Mouse (Mus musculus): Measurements from ENCODE around the gene Wasf2. TPM values are rescaled to one million over a fixed set of nuclear protein-coding genes. Genes with fewer than 3 reads are reported as not detected.

Gene Wasf2
- polyA plus RNA-seq, 1 experiment = 150 TPM

- no peak overlapping the region for H3K27ac ChIP-seq (ENCODE audit: insufficient read depth, low read depth, low read length)
- no peak overlapping the region for H3K4me3 ChIP-seq (ENCODE audit: insufficient read depth, low read length)
- TF ChIP-seq CTCF (IDR thresholded peaks at IDR 0.05; ENCODE audit: low read depth, low read length) = no peak
- TF ChIP-seq POLR2A (IDR thresholded peaks at IDR 0.05; ENCODE audit: borderline replicate concordance, low read depth, low read length) = no peak
- no peaks in the 10 kb centered on the region for H3K4me1 ChIP-seq (ENCODE audit: control insufficient read depth, insufficient read depth, low read length)
Observed at GRCm38 (mm10) chr4:133196136-133196535, 65.8 kb downstream of the Wasf2 start.

GRCm38 (mm10) chr4:133196852-133197251 is 66.5 kb downstream of the Wasf2 start:
- H3K27ac ChIP-seq (ENCODE audit: insufficient read depth, low read depth, low read length) = no peak overlapping the region
- TF ChIP-seq CTCF (IDR thresholded peaks at IDR 0.05; ENCODE audit: low read depth, low read length) (no peak), POLR2A (IDR thresholded peaks at IDR 0.05; ENCODE audit: borderline replicate concordance, low read depth, low read length) (no peak)

GRCm38 (mm10) chr4:133197355-133197754 is 67.0 kb downstream of the Wasf2 start:
- Histone ChIP-seq H3K4me3 (ENCODE audit: insufficient read depth, low read length) (no peak overlapping the region), H3K4me1 (ENCODE audit: control insufficient read depth, insufficient read depth, low read length) (no peaks in the 10 kb centered on the region), H3K27ac (ENCODE audit: insufficient read depth, low read depth, low read length) (no peak overlapping the region)
- TF ChIP-seq CTCF (IDR thresholded peaks at IDR 0.05; ENCODE audit: low read depth, low read length) (no peak), POLR2A (IDR thresholded peaks at IDR 0.05; ENCODE audit: borderline replicate concordance, low read depth, low read length) (no peak)

More at GRCm38 (mm10) chr4:133196852-133197251, 66.5 kb downstream of the Wasf2 start:
- Histone ChIP-seq H3K4me3 (ENCODE audit: insufficient read depth, low read length) (no peak overlapping the region), H3K4me1 (ENCODE audit: control insufficient read depth, insufficient read depth, low read length) (no peaks in the 10 kb centered on the region)

GRCm38 (mm10) chr4:133197801-133198286 is 67.5 kb downstream of the Wasf2 start:
- H3K27ac ChIP-seq (ENCODE audit: insufficient read depth, low read depth, low read length) = no peak overlapping the region
- no peaks in the 10 kb centered on the region for H3K4me1 ChIP-seq (ENCODE audit: control insufficient read depth, insufficient read depth, low read length)
- H3K4me3 ChIP-seq (ENCODE audit: insufficient read depth, low read length) = no peak overlapping the region
- TF ChIP-seq POLR2A (IDR thresholded peaks at IDR 0.05; ENCODE audit: borderline replicate concordance, low read depth, low read length) = no peak
- TF ChIP-seq CTCF (IDR thresholded peaks at IDR 0.05; ENCODE audit: low read depth, low read length) = no peak

- TF ChIP-seq POLR2A (IDR thresholded peaks at IDR 0.05; ENCODE audit: borderline replicate concordance, low read depth, low read length) (no peak), CTCF (IDR thresholded peaks at IDR 0.05; ENCODE audit: low read depth, low read length) (no peak)
- no peaks in the 10 kb centered on the region for H3K4me1 ChIP-seq (ENCODE audit: control insufficient read depth, insufficient read depth, low read length)
- no peak overlapping the region for H3K27ac ChIP-seq (ENCODE audit: insufficient read depth, low read depth, low read length)
- H3K4me3 ChIP-seq (ENCODE audit: insufficient read depth, low read length) = no peak overlapping the region
Observed at GRCm38 (mm10) chr4:133198337-133199180, 68.3 kb downstream of the Wasf2 start.

- H3K4me3 ChIP-seq (ENCODE audit: insufficient read depth, low read length) = no peak overlapping the region
- TF ChIP-seq CTCF (IDR thresholded peaks at IDR 0.05; ENCODE audit: low read depth, low read length) = no peak
- no peak for TF ChIP-seq POLR2A (IDR thresholded peaks at IDR 0.05; ENCODE audit: borderline replicate concordance, low read depth, low read length)
- peaks cover 4% of the 10 kb centered on the region for H3K4me1 ChIP-seq (ENCODE audit: control insufficient read depth, insufficient read depth, low read length)
- no peak overlapping the region for H3K27ac ChIP-seq (ENCODE audit: insufficient read depth, low read depth, low read length)
Observed at GRCm38 (mm10) chr4:133199743-133200142, 69.4 kb downstream of the Wasf2 start.

GRCm38 (mm10) chr4:133200343-133200742 is 70.0 kb downstream of the Wasf2 start:
- Histone ChIP-seq H3K4me1 (ENCODE audit: control insufficient read depth, insufficient read depth, low read length) (peaks cover 9% of the 10 kb centered on the region), H3K4me3 (ENCODE audit: insufficient read depth, low read length) (no peak overlapping the region), H3K27ac (ENCODE audit: insufficient read depth, low read depth, low read length) (no peak overlapping the region)
- TF ChIP-seq CTCF (IDR thresholded peaks at IDR 0.05; ENCODE audit: low read depth, low read length) = no peak
- TF ChIP-seq POLR2A (IDR thresholded peaks at IDR 0.05; ENCODE audit: borderline replicate concordance, low read depth, low read length) = no peak

GRCm38 (mm10) chr4:133201006-133201771 is 70.9 kb downstream of the Wasf2 start:
- TF ChIP-seq POLR2A (IDR thresholded peaks at IDR 0.05; ENCODE audit: borderline replicate concordance, low read depth, low read length) (no peak), CTCF (IDR thresholded peaks at IDR 0.05; ENCODE audit: low read depth, low read length) (no peak)
- Histone ChIP-seq H3K4me1 (ENCODE audit: control insufficient read depth, insufficient read depth, low read length) (peaks cover 9% of the 10 kb centered on the region), H3K4me3 (ENCODE audit: insufficient read depth, low read length) (no peak overlapping the region), H3K27ac (ENCODE audit: insufficient read depth, low read depth, low read length) (no peak overlapping the region)

GRCm38 (mm10) chr4:133202254-133202653 is 71.9 kb downstream of the Wasf2 start:
- Histone ChIP-seq H3K27ac (ENCODE audit: insufficient read depth, low read depth, low read length) (no peak overlapping the region), H3K4me3 (ENCODE audit: insufficient read depth, low read length) (no peak overlapping the region), H3K4me1 (ENCODE audit: control insufficient read depth, insufficient read depth, low read length) (peaks cover 9% of the 10 kb centered on the region)
- TF ChIP-seq POLR2A (IDR thresholded peaks at IDR 0.05; ENCODE audit: borderline replicate concordance, low read depth, low read length) = no peak
- TF ChIP-seq CTCF (IDR thresholded peaks at IDR 0.05; ENCODE audit: low read depth, low read length) = no peak

- H3K27ac ChIP-seq (ENCODE audit: insufficient read depth, low read depth, low read length) = no peak overlapping the region
- TF ChIP-seq POLR2A (IDR thresholded peaks at IDR 0.05; ENCODE audit: borderline replicate concordance, low read depth, low read length) (no peak), CTCF (IDR thresholded peaks at IDR 0.05; ENCODE audit: low read depth, low read length) (no peak)
- H3K4me3 ChIP-seq (ENCODE audit: insufficient read depth, low read length) = no peak overlapping the region
- peaks cover 9% of the 10 kb centered on the region for H3K4me1 ChIP-seq (ENCODE audit: control insufficient read depth, insufficient read depth, low read length)
Observed at GRCm38 (mm10) chr4:133203591-133203990, 73.3 kb downstream of the Wasf2 start.
